Mouse (Mus musculus): Measurements from ENCODE around the gene Cxxc4.

DNA sequence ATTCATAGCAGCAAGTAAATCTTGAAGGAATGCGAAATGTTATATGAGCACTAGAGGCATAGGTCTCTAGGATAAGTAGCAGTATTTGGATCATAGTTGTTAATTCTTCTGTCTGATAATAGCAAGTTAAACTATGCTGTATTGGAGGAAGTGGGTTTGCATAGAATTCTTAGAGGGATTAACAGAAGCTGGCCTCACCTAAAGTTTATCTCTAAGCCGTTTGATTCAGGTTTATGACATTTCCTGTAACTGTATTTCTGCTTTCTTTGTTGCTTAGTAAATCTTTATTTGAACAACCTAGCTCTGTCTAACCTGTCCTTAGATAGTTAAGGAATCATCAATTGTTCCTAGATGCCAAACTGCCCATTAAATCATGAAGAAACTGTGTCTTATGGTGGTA is 3.5 kb upstream of the Cxxc4 start:
- TF ChIP-seq CTCF (IDR thresholded peaks at IDR 0.05; ENCODE audit: low read depth, low read length) (no peak), GATA2 (IDR thresholded peaks at IDR 0.05; ENCODE audit: borderline replicate concordance, low read depth, low read length) (no peak), GATA1 (IDR thresholded peaks at IDR 0.05; ENCODE audit: borderline replicate concordance, low read length) (no peak), POLR2AphosphoS5 (IDR thresholded peaks at IDR 0.05; ENCODE audit: insufficient replicate concordance, low read depth, low read length) (no peak)
